Mouse (Mus musculus) megakaryocyte, embryonic 14.5 days (primary cell): Measurements from ENCODE around the gene Gm3278. TPM values are rescaled to one million over a fixed set of nuclear protein-coding genes. Genes with fewer than 3 reads are reported as not detected.
"Not testable (repeated sequence)": the region's sequence is repeated elsewhere in the genome, so short reads cannot be mapped to it uniquely, and the experiment has no call there.

Source experiments
- H3K27me3 ChIP-seq: replicated peaks from 2 replicates; pipeline ENCODE3; 2012; ENCODE audit warnings: inconsistent platforms
- H3K36me3 ChIP-seq: replicated peaks from 2 replicates; pipeline ENCODE3; 2012; ENCODE audit warnings: low read length, inconsistent platforms, mixed read lengths
- H3K4me1 ChIP-seq: 2 replicates; pipeline ENCODE4 v1.6.1; 2012; ENCODE audit warnings: inconsistent platforms
- H3K4me3 ChIP-seq: replicated peaks from 2 replicates; pipeline ENCODE3; 2012; ENCODE audit warnings: moderate library complexity, mild to moderate bottlenecking, inconsistent platforms
- H3K9me3 ChIP-seq: 2 replicates; pipeline ENCODE4 v1.6.1; 2012; ENCODE audit warnings: inconsistent platforms
- polyA plus RNA-seq: library from polyadenylated mRNA; stranded (reverse); fragments of >175 nt; gene quantifications from 2 replicates; pipeline ENCODE4 v1.2.3, GENCODE M21; 2012; ENCODE audit warnings: low replicate concordance; ENCODE audit not compliant: insufficient read depth

Gene Gm3278
- polyA plus RNA-seq: not detected in 2 replicates

DNA sequence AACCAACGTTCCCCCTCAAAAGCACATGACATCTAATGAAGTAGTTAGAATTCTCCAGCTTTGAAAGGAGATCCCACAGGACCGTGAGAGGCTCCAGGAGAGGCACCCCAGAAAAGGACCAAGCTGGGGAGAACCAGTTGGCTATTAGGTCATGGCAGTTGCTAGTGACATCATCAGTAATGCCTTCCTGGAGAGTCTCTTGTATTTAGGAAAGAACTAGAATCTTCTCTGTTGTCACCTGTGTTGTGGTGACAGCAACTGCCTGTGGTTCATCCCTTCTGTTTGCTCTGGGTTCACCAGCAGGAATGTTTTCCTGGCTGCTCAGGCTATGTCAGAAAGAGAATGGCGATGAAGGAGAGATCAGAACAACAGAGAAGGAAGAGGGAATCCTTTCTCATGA lies at the start of gene Gm3278:
Gene Gm3278, plus strand, starts transcription at position 301 of the 400 bp plus-strand sequence.
- not testable (repeated sequence) for H3K9me3 ChIP-seq, H3K4me1 ChIP-seq, H3K27me3 ChIP-seq, H3K36me3 ChIP-seq, H3K4me3 ChIP-seq

DNA sequence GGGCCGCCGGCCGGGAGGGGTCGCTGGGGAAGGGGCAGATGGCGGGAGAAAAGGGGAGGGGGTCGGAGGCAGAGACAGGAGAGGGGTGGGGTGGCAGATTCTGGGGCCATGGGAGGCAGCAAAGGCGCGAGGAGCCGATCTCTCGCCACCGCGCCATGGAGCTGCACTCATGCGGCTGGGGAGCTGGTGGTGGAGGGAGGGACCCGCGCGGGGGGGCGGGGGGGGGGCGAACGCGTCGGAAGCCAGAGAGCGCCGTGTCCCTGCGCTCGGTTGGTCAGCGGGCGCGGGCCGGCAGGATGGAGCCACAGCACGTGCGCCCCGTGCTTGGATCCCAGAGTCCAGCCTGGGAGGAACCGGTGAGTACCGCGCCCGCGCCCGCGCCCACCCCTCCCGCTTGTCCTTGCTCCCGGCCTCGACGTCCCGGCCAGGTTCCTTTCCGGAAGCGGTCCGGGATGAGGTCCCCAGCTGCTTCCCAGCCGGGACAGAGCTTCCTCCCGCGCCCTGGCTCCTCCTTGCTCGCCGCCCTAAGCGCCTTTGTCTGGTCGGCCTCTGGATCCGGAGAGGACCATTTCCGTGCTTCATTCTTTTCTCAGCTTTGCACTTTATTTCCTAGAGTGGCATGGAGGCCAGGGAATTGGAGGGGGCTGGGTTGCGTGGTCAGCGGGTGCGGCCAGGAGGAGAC lies 36.8 kb upstream of the Gm3278 start, which contains the start of gene Gm3264:
Gene Gm3264, plus strand, starts transcription at position 278 of the 682 bp plus-strand sequence.
- not testable (repeated sequence) for H3K36me3 ChIP-seq, H3K4me1 ChIP-seq, H3K4me3 ChIP-seq, H3K27me3 ChIP-seq, H3K9me3 ChIP-seq

Other genes with a start within 250 kb of the Gm3278 start
- gene Gm3239, start 228.2 kb upstream of the Gm3278 start, polyA plus RNA-seq: not detected in 2 replicates
- gene Gm7876, start 183.2 kb upstream of the Gm3278 start, polyA plus RNA-seq: not detected in 2 replicates
- gene Gm3252, start 165.6 kb upstream of the Gm3278 start, polyA plus RNA-seq: not detected in 2 replicates
- not detected in 2 replicates for gene Gm9602, start 116.1 kb upstream of the Gm3278 start, polyA plus RNA-seq
- gene Gm3269, start 54.3 kb upstream of the Gm3278 start, polyA plus RNA-seq: 0.08 TPM in 1 of 2 replicates, not detected in the other
- not detected in 2 replicates for gene Gm3264, start 36.8 kb upstream of the Gm3278 start, polyA plus RNA-seq
- not detected in 2 replicates for gene Gm8297, start 91.5 kb downstream of the Gm3278 start, polyA plus RNA-seq
- not detected in 2 replicates for gene Gm3298, start 123.5 kb downstream of the Gm3278 start, polyA plus RNA-seq
- not detected in 2 replicates for gene 4930555G01Rik, start 158.2 kb downstream of the Gm3278 start, polyA plus RNA-seq
- gene Gm8281, start 178.6 kb downstream of the Gm3278 start, polyA plus RNA-seq: not detected in 2 replicates
- gene Gm8279, start 239.1 kb downstream of the Gm3278 start, polyA plus RNA-seq: not detected in 2 replicates